Mouse (Mus musculus): ENCODE data around the gene Ssbp2. TPM values are rescaled to one million over a fixed set of nuclear protein-coding genes. Genes with fewer than 3 reads are reported as not detected.

Ssbp2 gene
- total RNA-seq, 2 experiments from 2014 or later = 109 to 110 TPM

- DNase-seq (ENCODE audit: low spot score in 2 of 2) = no peak
Measured at GRCm38 (mm10) chr13:91461299-91461698, 1.2 kb downstream of the Ssbp2 start.

GRCm38 (mm10) chr13:91461711-91462351, 1.7 kb downstream of the Ssbp2 start:
- DNase-seq (ENCODE audit: low spot score in 2 of 2) = peak; percentile 32 to 61

- no peak for DNase-seq (ENCODE audit: low spot score in 2 of 2)
Measured at GRCm38 (mm10) chr13:91462395-91462794, 2.3 kb downstream of the Ssbp2 start.

- peak in 1 of 2 experiments; percentile 28 for DNase-seq (ENCODE audit: low spot score in 2 of 2)
Measured at GRCm38 (mm10) chr13:91462893-91463481, 2.9 kb downstream of the Ssbp2 start.

GRCm38 (mm10) chr13:91465002-91465715, 5.1 kb downstream of the Ssbp2 start:
- DNase-seq (ENCODE audit: low spot score in 2 of 2) = no peak

GRCm38 (mm10) chr13:91471566-91471965, 11.5 kb downstream of the Ssbp2 start:
- no peak for DNase-seq (ENCODE audit: low spot score in 2 of 2)

GRCm38 (mm10) chr13:91471980-91472379, 11.9 kb downstream of the Ssbp2 start:
- DNase-seq (ENCODE audit: low spot score in 2 of 2) = no peak

GRCm38 (mm10) chr13:91473527-91473926, 13.4 kb downstream of the Ssbp2 start:
- DNase-seq (ENCODE audit: low spot score in 2 of 2) = no peak

DNA sequence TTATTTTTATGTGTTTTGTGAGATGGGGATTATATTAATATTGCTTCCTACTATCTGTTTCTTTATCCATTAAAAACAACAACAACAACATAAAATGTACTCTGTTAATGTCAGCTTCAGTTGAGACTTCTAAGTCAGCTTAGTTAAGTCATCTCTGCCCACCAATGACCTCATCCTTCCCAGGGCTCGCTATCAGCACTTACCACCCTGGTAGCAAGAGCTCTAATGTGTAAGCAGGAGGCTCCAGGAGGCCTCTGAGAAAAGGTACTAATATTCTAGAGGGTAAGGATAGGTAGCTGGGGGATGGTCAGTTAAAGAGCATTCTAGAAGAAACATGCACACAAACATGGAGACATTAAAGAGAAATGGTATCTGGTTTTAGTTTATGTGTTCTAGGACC, 13.9 kb downstream of the Ssbp2 start:
- no peak for DNase-seq (ENCODE audit: low spot score in 2 of 2)

- DNase-seq (ENCODE audit: low spot score in 2 of 2) = no peak
Measured at GRCm38 (mm10) chr13:91475888-91476287, 15.8 kb downstream of the Ssbp2 start.

DNA sequence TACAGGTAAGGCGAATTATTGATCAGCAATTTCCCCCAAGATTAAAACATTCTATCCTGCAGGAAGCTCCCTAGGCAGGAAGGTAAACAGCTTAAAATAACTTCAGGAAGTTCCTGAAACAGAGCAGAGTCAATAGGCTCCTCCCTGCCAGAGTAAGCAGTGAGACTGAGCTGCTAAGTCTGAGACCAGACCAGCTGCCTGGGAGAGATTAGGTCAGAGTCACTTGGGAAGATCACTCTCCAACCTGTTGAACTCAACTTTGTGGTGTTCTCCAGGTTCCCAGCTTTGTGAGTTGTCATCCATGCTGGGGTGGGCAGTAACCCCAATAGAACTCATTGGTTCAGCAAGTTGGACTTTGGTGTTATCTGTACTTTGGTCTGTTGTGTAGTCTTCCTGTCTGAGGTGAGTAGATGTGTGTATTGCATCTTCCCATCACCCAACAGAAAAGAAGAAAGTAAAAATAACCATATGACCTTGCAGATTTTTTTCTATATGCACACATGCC, 16.6 kb downstream of the Ssbp2 start:
- DNase-seq (ENCODE audit: low spot score in 2 of 2) = no peak

DNA sequence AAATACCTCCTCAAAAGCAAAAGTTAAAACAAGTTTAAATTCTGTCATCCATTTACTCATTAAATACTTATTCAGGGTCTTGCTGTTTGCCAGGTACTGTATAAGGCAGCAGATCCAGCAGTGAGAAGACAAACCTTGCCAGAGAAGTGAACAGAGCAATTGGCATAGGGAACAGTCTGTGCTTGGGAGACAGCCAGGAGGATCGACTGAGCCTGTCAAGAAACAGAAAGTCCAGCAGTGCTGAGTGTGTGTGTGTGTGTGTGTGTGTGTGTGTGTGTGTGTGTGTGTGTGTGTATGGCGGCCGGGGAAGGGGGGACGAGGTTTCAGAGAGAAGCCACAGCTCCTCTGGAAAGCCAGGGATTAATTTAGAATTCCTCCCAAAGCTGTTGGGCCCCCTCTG, 17.9 kb downstream of the Ssbp2 start:
- peak; percentile 47 to 48 for DNase-seq (ENCODE audit: low spot score in 2 of 2)

DNA sequence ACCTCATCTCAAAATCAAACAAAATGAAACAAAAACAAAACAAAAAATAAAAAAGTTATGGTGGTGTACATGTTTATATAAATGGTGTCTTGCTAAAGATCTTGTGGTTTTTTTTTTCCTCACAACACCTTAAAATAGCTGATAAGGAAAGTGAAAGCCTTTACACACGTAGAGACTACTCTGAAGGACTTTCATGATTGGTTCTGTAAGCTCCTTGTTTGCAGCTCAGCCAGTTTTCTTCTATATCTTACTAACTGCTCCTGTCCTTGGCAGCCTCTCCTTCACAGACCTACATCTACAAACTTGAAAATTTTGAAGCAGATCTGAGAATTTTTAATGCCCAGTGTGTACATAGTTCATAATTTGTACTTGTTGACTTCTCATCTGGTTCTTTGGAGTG, 24.2 kb downstream of the Ssbp2 start:
- no peak for DNase-seq (ENCODE audit: low spot score in 2 of 2)

- no peak for DNase-seq (ENCODE audit: low spot score in 2 of 2)
Measured at GRCm38 (mm10) chr13:91492133-91492532, 32.0 kb downstream of the Ssbp2 start.

- DNase-seq (ENCODE audit: low spot score in 2 of 2) = no peak
Measured at GRCm38 (mm10) chr13:91497055-91497454, 37.0 kb downstream of the Ssbp2 start.

GRCm38 (mm10) chr13:91501735-91502134, 41.7 kb downstream of the Ssbp2 start:
- no peak for DNase-seq (ENCODE audit: low spot score in 2 of 2)

DNA sequence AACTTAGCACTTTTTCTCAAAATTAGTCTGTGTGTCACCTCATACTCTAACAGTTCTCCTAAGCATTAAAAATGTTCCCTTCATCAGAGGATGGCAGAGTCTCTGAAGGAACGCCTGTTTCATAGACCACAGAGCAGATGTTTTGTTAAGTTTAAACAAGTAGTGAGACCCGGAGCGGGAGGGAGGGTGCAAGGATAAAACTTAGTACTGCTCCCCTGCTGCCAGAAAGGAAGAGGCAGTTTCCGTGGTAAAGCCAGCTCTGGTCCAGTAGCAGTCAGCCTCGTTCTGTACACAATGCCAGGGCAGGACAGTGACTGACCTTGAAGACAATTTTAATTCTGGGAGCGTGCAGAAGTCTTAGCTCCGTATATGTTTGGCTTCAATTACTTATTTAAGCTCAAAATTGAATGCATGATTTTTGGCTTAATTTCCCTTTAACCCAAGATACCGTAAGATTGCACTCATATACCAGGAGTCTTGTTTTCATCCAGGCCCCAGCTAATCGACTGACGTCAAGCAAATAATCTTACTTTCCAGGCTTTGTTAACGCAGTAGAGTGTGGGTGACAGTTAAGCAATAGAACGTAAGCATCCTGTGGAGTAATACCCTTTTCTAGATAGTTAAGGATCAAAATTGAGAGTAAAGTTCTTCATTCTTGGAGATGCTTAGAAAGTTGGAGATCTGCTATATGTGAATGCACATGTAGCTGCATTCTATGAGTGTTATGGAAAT, 42.7 kb downstream of the Ssbp2 start:
- DNase-seq (ENCODE audit: low spot score in 2 of 2) = no peak

DNA sequence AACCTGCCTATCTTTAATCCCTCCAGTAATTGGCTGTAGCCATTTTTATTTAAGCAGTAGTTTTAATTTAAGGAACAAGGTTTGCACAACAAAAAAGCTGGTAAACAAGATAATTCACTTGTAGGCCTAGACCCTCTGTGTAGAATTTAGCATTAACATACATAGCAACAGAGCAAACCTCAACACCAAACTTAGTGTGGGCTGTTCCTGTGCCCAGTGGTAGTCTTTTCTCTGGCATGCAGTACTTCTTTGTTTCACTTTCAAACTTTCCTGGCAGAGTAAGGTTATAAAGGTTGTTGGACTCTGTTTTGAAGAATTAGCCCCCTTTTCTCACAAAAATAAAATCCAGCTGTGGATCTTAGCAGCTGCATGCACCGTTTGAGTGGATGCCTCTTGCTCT, 48.9 kb downstream of the Ssbp2 start:
- no peak for DNase-seq (ENCODE audit: low spot score in 2 of 2)

DNA sequence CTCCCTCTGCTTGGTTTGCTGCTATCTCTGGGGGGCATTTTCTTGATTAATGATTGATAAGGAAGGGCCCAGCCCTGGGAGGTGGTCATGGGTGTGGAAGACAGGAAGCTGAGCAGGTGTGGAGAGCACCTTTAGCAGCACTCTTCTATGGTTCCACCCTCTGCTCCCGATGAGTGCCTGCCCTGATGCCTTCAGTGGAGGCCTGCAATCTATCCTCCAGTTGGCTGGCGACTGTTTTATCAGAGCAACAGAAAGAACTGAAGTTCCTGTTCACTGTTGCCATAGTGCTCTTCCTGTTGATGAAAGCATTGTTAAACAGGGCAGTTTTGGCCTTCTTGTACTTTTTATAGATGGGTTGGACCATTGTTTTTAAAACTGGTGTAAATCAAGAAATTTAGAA, 49.4 kb downstream of the Ssbp2 start:
- no peak for DNase-seq (ENCODE audit: low spot score in 2 of 2)

DNA sequence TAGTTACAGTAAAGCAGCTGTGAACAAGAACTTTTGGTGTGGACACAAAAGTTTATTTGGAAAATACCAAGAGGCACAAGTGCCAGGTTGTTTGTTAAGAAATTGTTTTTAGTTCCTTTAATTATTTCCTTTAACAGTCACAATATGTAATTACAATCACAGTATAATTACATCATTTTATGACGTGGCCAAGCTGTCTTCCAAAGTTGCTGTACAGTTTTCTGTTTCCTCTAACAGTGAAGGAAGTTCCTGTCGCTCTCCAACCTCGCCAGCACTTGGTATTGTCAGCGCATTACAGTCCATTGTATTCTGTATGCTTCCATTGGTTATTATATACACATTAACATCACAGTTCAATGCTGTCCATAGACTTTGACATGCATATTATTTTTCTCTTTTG, 54.9 kb downstream of the Ssbp2 start:
- no peak for DNase-seq (ENCODE audit: low spot score in 2 of 2)

DNA sequence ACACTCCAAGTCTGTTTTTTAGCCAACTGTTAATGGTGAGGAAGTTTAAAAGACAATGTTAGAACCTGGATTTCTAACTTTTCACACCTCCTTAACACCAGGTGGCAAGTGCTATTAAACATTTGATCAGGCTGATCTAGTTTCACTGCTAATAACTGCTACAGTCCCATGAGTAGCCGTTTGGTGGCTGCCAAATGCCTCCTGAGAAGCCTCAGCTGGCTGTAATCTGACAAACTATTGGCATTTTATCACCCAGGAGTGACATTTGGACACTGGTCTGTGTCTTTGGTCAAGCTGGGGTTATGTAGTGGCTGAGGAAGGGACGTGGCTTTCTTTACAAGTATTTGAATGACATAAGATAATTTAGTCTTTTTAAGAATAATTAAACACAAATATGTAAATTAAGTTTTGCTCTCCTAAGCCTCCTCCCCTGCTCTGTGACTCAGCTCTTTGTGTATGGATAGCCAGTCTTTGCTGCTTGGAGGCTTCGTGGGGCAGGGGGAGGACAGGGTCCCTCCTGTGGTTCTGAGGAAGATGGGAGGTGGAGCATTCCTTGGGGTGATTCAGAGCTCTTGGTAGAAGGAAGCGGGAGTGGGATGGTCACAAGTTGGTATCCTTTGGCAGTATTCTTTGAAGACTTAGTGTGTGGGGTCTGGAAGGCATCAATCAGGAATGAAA, 60.1 kb downstream of the Ssbp2 start:
- DNase-seq (ENCODE audit: low spot score in 2 of 2) = no peak
